8 mouse cellular contexts compared by ENCODE assay signal in genomic region chr2:84479036-84479435, GRCm38 (mm10). TPM values are rescaled to one million over a fixed set of nuclear protein-coding genes. Genes with fewer than 3 reads are reported as not detected.
DNase-seq lines count a peak whose midpoint lies in the region; ATAC-seq and TF ChIP-seq lines count a peak whose summit lies in the region.

No protein-coding gene starts in this region.

- H3ac ChIP-seq in myocyte (ENCODE audit: control insufficient read depth, insufficient read length), result no peak overlapping the region

- H3K4me1 ChIP-seq in hindbrain, embryonic 14.5 days (replicated peaks; ENCODE audit: control insufficient read depth, insufficient read depth, low read length), result no peaks in the 10 kb centered on the region
- no peaks in the 10 kb centered on the region for H3K4me1 ChIP-seq in hindbrain, embryonic 16.5 days (ENCODE audit: control insufficient read depth, insufficient read depth, low read depth, low read length)

- no peak overlapping the region for H3K27ac ChIP-seq in hindbrain, embryonic 14.5 days
- H3K27ac ChIP-seq in hindbrain, embryonic 16.5 days (ENCODE audit: low read depth, low read length), result no peak overlapping the region

- no peak overlapping the region for H3K4me3 ChIP-seq in hindbrain, embryonic 14.5 days (replicated peaks; ENCODE audit: low read length)
- no peak overlapping the region for H3K4me3 ChIP-seq in hindbrain, embryonic 16.5 days (ENCODE audit: low read length)
- H3K4me3 ChIP-seq in myocyte, result no peak overlapping the region

- H3K27me3 ChIP-seq in hindbrain, embryonic 14.5 days (ENCODE audit: control insufficient read depth, insufficient read depth, low read length), result no peaks in the 10 kb centered on the region
- H3K27me3 ChIP-seq in hindbrain, embryonic 16.5 days (replicated peaks; ENCODE audit: control insufficient read depth, insufficient read depth, low read length), result no peaks in the 10 kb centered on the region
- H3K27me3 ChIP-seq in myocyte (ENCODE audit: control insufficient read depth, insufficient read depth, insufficient read length), result no peaks in the 10 kb centered on the region

- H3K79me2 ChIP-seq in myocyte (ENCODE audit: control insufficient read depth, insufficient read depth), result no peaks in the 10 kb centered on the region

- TF ChIP-seq POLR2A in myocyte (IDR thresholded peaks at IDR 0.05; ENCODE audit: insufficient read length, low read depth), result no peak

- no peaks in the 10 kb centered on the region for H3K9me3 ChIP-seq in hindbrain, embryonic 14.5 days (ENCODE audit: control insufficient read depth, low read length)
- H3K9me3 ChIP-seq in hindbrain, embryonic 16.5 days (ENCODE audit: control insufficient read depth, low read length), result no peaks in the 10 kb centered on the region

- no peak for ATAC-seq in hindbrain, embryonic 14.5 days (ENCODE audit: low FRiP score)
- ATAC-seq in hindbrain, embryonic 16.5 days, result no peak
- ATAC-seq in activated CD4-positive, CD25-positive, alpha-beta regulatory T cell, adult 4 months, result peak; percentile 52

- H3K36me3 ChIP-seq in hindbrain, embryonic 14.5 days (replicated peaks; ENCODE audit: control insufficient read depth, insufficient read depth), result no peaks in the 10 kb centered on the region
- H3K36me3 ChIP-seq in hindbrain, embryonic 16.5 days (ENCODE audit: control insufficient read depth, insufficient read depth, low read length), result no peaks in the 10 kb centered on the region
- no peaks in the 10 kb centered on the region for H3K36me3 ChIP-seq in myocyte (ENCODE audit: control insufficient read depth, insufficient read depth)

- 34% methylated on average over 3 of the region's 3 CpGs for WGBS in hindbrain, embryonic 14.5 days
- 45% methylated on average over 3 of the region's 3 CpGs for WGBS in hindbrain, embryonic 16.5 days

- H3K4me2 ChIP-seq in hindbrain, embryonic 14.5 days (replicated peaks), result no peak overlapping the region
- H3K4me2 ChIP-seq in hindbrain, embryonic 16.5 days (ENCODE audit: low read length), result no peak overlapping the region
- H3K4me2 ChIP-seq in myocyte (ENCODE audit: low read depth), result peak overlapping the region; percentile 67

- DNase-seq in hindbrain, embryonic 14.5 days (ENCODE audit: low spot score), result peak; percentile 42
- DNase-seq in B cell, adult 2 months, result peak; percentile 66 to 73
- peak; percentile 74 to 85 for DNase-seq in heart, adult 18-20 months
- DNase-seq in kidney, postnatal 4 days, result peak; percentile 12 to 29
- no peak for DNase-seq in yolk sac, embryonic 10.5 days (ENCODE audit: low spot score)

- H3K9ac ChIP-seq in hindbrain, embryonic 14.5 days, result no peak overlapping the region
- H3K9ac ChIP-seq in hindbrain, embryonic 16.5 days (ENCODE audit: low read depth, low read length), result no peak overlapping the region

TF ChIP-seq in myocyte, 11 proteins besides CTCF, POLR2A, EP300 and RAD21:
- no peak for TF ChIP-seq MYOD1 (IDR thresholded peaks at IDR 0.05; ENCODE audit: control insufficient read depth in 1 of 3, insufficient read length in 2 of 3, low read depth in 2 of 3)
- no peak for TF ChIP-seq SRF (IDR thresholded peaks at IDR 0.05; ENCODE audit: control insufficient read depth, insufficient read length, low read depth)
- no peak for TF ChIP-seq MAX (IDR thresholded peaks at IDR 0.05; ENCODE audit: low read depth)
- TF ChIP-seq REST (IDR thresholded peaks at IDR 0.05; ENCODE audit: insufficient read depth, insufficient read length), result no peak
- no peak for TF ChIP-seq MYOG (IDR thresholded peaks at IDR 0.05; ENCODE audit: control insufficient read depth in 1 of 3, insufficient read depth in 1 of 3, insufficient read length in 2 of 3, low read depth in 2 of 3)
- TF ChIP-seq TCF3 (IDR thresholded peaks at IDR 0.05; ENCODE audit: insufficient read length, low read depth), result no peak
- TF ChIP-seq CEBPB (IDR thresholded peaks at IDR 0.05; ENCODE audit: insufficient read depth, poor library complexity, severe bottlenecking), result no peak
- TF ChIP-seq E2F4 (IDR thresholded peaks at IDR 0.05; ENCODE audit: insufficient read depth), result no peak
- no peak for TF ChIP-seq TCF12 (IDR thresholded peaks at IDR 0.05; ENCODE audit: insufficient read depth, poor library complexity, severe bottlenecking)
- no peak for TF ChIP-seq POLR2AphosphoS2 (IDR thresholded peaks at IDR 0.05; ENCODE audit: insufficient read length, low read depth)
- no peak for TF ChIP-seq USF1 (IDR thresholded peaks at IDR 0.05; ENCODE audit: low read depth)
TF ChIP-seq in myocyte: peak in this region for 0.

RNA-seq across cellular contexts. Expression of gene Tfpi, which starts 2.5 kb away (rescaled TPM):
- 19.0 and 20.4 TPM in 2 replicates for polyA plus RNA-seq in hindbrain, embryonic 14.5 days (2014; fragmentation: Nextera tagmentation; extraction: Ambion mirVana)
- polyA plus RNA-seq in hindbrain, embryonic 16.5 days (2015; fragmentation: Nextera tagmentation; extraction: Ambion mirVana), result 18.7 and 19.1 TPM in 2 replicates
- 1 to 10 TPM; 1.4 to 6.1 TPM for polyA plus RNA-seq in activated CD4-positive, CD25-positive, alpha-beta regulatory T cell, adult 4 months (2017; shearing (Covaris generic))
- 10 to 100 TPM; 48.7 to 70.1 TPM for total RNA-seq in heart, adult 18-20 months (2021)
- polyA plus RNA-seq in myocyte (2012; fragmentation: generic; extraction: Trizol), result 7.9 TPM

RNA-seq across cellular contexts. Expression of gene Calcrl, which starts 53.8 kb away (rescaled TPM):
- polyA plus RNA-seq in hindbrain, embryonic 14.5 days (2014; fragmentation: Nextera tagmentation; extraction: Ambion mirVana), result 22.3 and 23.1 TPM in 2 replicates
- 13.9 and 16.5 TPM in 2 replicates for polyA plus RNA-seq in hindbrain, embryonic 16.5 days (2015; fragmentation: Nextera tagmentation; extraction: Ambion mirVana)
- polyA plus RNA-seq in activated CD4-positive, CD25-positive, alpha-beta regulatory T cell, adult 4 months (2017; shearing (Covaris generic)), result 10 to 100 TPM; 24.9 to 26.1 TPM
- 10 to 100 TPM; 25.3 to 27.4 TPM for total RNA-seq in heart, adult 18-20 months (2021)
- 6.9 TPM for polyA plus RNA-seq in myocyte (2012; fragmentation: generic; extraction: Trizol)
